Comparison of ENCODE assay signal across 11 mouse cellular contexts in genomic region chr8:117372070-117372469, GRCm38 (mm10).
DNase-seq lines count a peak whose midpoint lies in the region; ATAC-seq and TF ChIP-seq lines count a peak whose summit lies in the region.
"Had no signal": no experiment of that assay in that cellular context is flagged by ENCODE, and none has a peak within 500 bp of the region (broad histone marks: within the 10 kb centered on the region; RNA-seq: fewer than 3 reads in every experiment).

No protein-coding gene starts in this region.

- no peak overlapping the region for H3K4me3 ChIP-seq in lung, embryonic 14.5 days (ENCODE audit: low read depth, low read length)
- H3K4me3 ChIP-seq in hindbrain, embryonic 12.5 days: no peak overlapping the region
- H3K4me3 ChIP-seq in midbrain, embryonic 10.5 days: no peak overlapping the region
- H3K4me3 ChIP-seq in thymus, adult 2 months (ENCODE audit: control insufficient read depth, insufficient read depth, low read length): no peak overlapping the region
- H3K4me3 ChIP-seq: heart, embryonic 15.5 days; liver, embryonic 15.5 days had no signal

- WGBS in lung, embryonic 14.5 days: 70% methylated on average over 12 of the region's 12 CpGs
- WGBS in hindbrain, embryonic 12.5 days: 68% methylated on average over 12 of the region's 12 CpGs
- 76% methylated on average over 12 of the region's 12 CpGs for WGBS in midbrain, embryonic 10.5 days
- WGBS in thymus, adult 2 months: 97% methylated on average over 12 of the region's 12 CpGs

- intact Hi-C loops in heart, postnatal 10 days (cut with DNase I): no loop called here

- no peak overlapping the region for H3K9ac ChIP-seq in lung, embryonic 14.5 days
- H3K9ac ChIP-seq in hindbrain, embryonic 12.5 days: no peak overlapping the region
- H3K9ac ChIP-seq: heart, embryonic 15.5 days; liver, embryonic 15.5 days had no signal

- 0 out of 2 replicates have a peak, but pooled peaks cover 1% of the 10 kb centered on the region for H3K36me3 ChIP-seq in lung, embryonic 14.5 days (ENCODE audit: insufficient read depth)
- H3K36me3 ChIP-seq in hindbrain, embryonic 12.5 days: no peaks in the 10 kb centered on the region
- H3K36me3 ChIP-seq in midbrain, embryonic 10.5 days: peaks cover 3% of the 10 kb centered on the region; the same call in 1 of the 2 replicates
- peaks cover 1% of the 10 kb centered on the region for H3K36me3 ChIP-seq in thymus, adult 2 months (ENCODE audit: control insufficient read depth, insufficient read depth, low read length)
- H3K36me3 ChIP-seq: heart, embryonic 15.5 days had no signal

- no peak for TF ChIP-seq POLR2A in thymus, adult 2 months (IDR thresholded peaks at IDR 0.05; ENCODE audit: control insufficient read depth, extremely low read depth, insufficient read depth, low read length, poor library complexity)

- no peak for ATAC-seq in lung, embryonic 14.5 days (ENCODE audit: insufficient read depth)
- ATAC-seq in hindbrain, embryonic 12.5 days (ENCODE audit: low FRiP score): peak; percentile 9; the same call in 1 of the 2 replicates

- no peaks in the 10 kb centered on the region for H3K9me3 ChIP-seq in lung, embryonic 14.5 days (ENCODE audit: low read depth, low read length)
- H3K9me3 ChIP-seq in hindbrain, embryonic 12.5 days (replicated peaks): no peaks in the 10 kb centered on the region
- no peaks in the 10 kb centered on the region for H3K9me3 ChIP-seq in midbrain, embryonic 10.5 days (replicated peaks)
- H3K9me3 ChIP-seq: heart, embryonic 15.5 days; liver, embryonic 15.5 days had no signal

- no peak overlapping the region for H3K4me2 ChIP-seq in lung, embryonic 14.5 days
- no peak overlapping the region for H3K4me2 ChIP-seq in hindbrain, embryonic 12.5 days (replicated peaks)
- H3K4me2 ChIP-seq: heart, embryonic 15.5 days; liver, embryonic 15.5 days had no signal

- H3K4me1 ChIP-seq in lung, embryonic 14.5 days (ENCODE audit: insufficient read depth): peaks cover 33% of the 10 kb centered on the region
- H3K4me1 ChIP-seq in hindbrain, embryonic 12.5 days: peaks cover 35% of the 10 kb centered on the region
- H3K4me1 ChIP-seq in midbrain, embryonic 10.5 days: peaks cover 46% of the 10 kb centered on the region
- peaks cover 25% of the 10 kb centered on the region for H3K4me1 ChIP-seq in thymus, adult 2 months (replicated peaks; ENCODE audit: control insufficient read depth, insufficient read depth, low read length)

- no peak for DNase-seq in lung, embryonic 14.5 days
- no peak for DNase-seq in lung, postnatal 4 days
- DNase-seq in midbrain, embryonic 10.5 days (ENCODE audit: low spot score): peak; percentile 25
- DNase-seq in telencephalon, adult 2 months (ENCODE audit: low read depth, low spot score): peak; percentile 60
- DNase-seq in thymus, adult 2 months: no peak
- no peak for DNase-seq in adrenal gland, adult 2 months
- DNase-seq in heart, postnatal 10 days: no peak
- DNase-seq: cerebellum, adult 8-10 months had no signal

- no peak for TF ChIP-seq CTCF in lung, embryonic 14.5 days (IDR thresholded peaks at IDR 0.05; ENCODE audit: low read depth)
- no peak for TF ChIP-seq CTCF in thymus, adult 2 months (IDR thresholded peaks at IDR 0.05; ENCODE audit: borderline replicate concordance, control insufficient read depth, extremely low read depth, insufficient read depth, low read length, poor library complexity)

- H3K27ac ChIP-seq in lung, embryonic 14.5 days (ENCODE audit: low read depth): 0 out of 2 replicates have a peak overlapping the region, but pooled peaks have one; percentile 6
- peak overlapping the region; percentile 19; the same call in 1 of the 2 replicates for H3K27ac ChIP-seq in hindbrain, embryonic 12.5 days
- H3K27ac ChIP-seq in midbrain, embryonic 10.5 days (replicated peaks): no peak overlapping the region
- no peak overlapping the region for H3K27ac ChIP-seq in thymus, adult 2 months (ENCODE audit: control insufficient read depth, insufficient read depth, low read length)
- H3K27ac ChIP-seq: liver, embryonic 15.5 days had no signal

- H3K27me3 ChIP-seq in lung, embryonic 14.5 days (ENCODE audit: insufficient read depth, low read length): no peaks in the 10 kb centered on the region
- no peaks in the 10 kb centered on the region for H3K27me3 ChIP-seq in hindbrain, embryonic 12.5 days
- no peaks in the 10 kb centered on the region for H3K27me3 ChIP-seq in midbrain, embryonic 10.5 days (ENCODE audit: low read depth, poor library complexity, severe bottlenecking)
- H3K27me3 ChIP-seq in thymus, adult 2 months (ENCODE audit: control insufficient read depth, insufficient read depth, low read length): no peaks in the 10 kb centered on the region
- H3K27me3 ChIP-seq: heart, embryonic 15.5 days; liver, embryonic 15.5 days had no signal

Comparison
In these comparisons a context has a peak if more than half of its experiments do, and no peak if none do; other contexts are left out.
1. DNase-seq: peak in midbrain, embryonic 10.5 days (single experiment) and telencephalon, adult 2 months (single experiment); none in lung, embryonic 14.5 days (single experiment), lung, postnatal 4 days (0 of 2), thymus, adult 2 months (single experiment), adrenal gland, adult 2 months (single experiment) and heart, postnatal 10 days (0 of 2).
2. H3K27ac ChIP-seq: peak in lung, embryonic 14.5 days (single experiment) and hindbrain, embryonic 12.5 days (single experiment); none in midbrain, embryonic 10.5 days (single experiment) and thymus, adult 2 months (single experiment).